Mouse (Mus musculus) embryonic fibroblast, embryonic 13.5 days (primary cell): ENCODE measurements around the gene Cdc14a.

Source experiments
- CTCF ChIP-seq: IDR thresholded peaks from 2 replicates; pipeline ENCODE4 v1.5.1; 2011; ENCODE audit warnings: mild to moderate bottlenecking, control low read depth, low read length, moderate library complexity, borderline replicate concordance; ENCODE audit not compliant: insufficient read depth
- POLR2A ChIP-seq: IDR thresholded peaks from 2 replicates; pipeline ENCODE4 v1.6.1; 2011; ENCODE audit warnings: low read depth, mild to moderate bottlenecking, control low read depth, low read length, moderate library complexity

DNA sequence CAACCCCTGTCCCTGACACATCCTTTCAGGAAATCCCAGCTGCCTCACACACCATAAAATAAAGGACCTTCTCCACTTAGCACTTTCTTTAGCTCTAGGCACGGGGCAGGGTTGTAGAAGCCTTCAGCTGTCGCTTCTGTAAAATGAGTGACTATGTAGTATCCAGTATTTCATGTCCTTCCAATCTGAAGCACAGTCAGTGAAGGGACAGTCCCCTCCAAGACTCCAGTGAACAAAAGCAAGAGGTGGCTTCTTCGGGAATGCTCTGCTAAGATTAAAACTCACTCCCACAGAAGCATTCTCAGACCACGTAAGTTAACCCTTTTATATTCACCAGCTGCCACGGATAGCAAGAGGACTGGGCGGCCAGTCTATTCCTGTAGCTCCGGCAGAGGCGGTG lies 14.3 kb downstream of the Cdc14a start:
- TF ChIP-seq CTCF (no peak), POLR2A (no peak)
